Mouse (Mus musculus): ENCODE measurements around the gene Fiz1.
A peak's percentile ranks its signal among the peaks of the same experiment; 100 is the strongest.

Fiz1 gene

GRCm38 (mm10) chr7:4996934-4997333 is 17.6 kb downstream of the Fiz1 start:
- no peak for DNase-seq (ENCODE audit: low spot score)

- DNase-seq (ENCODE audit: low spot score): peak; percentile 87
Measured at GRCm38 (mm10) chr7:4996003-4996895, 18.2 kb downstream of the Fiz1 start, which contains the start of gene Zfp579. Zfp579 (minus strand) TSS chr7:4996158.

- DNase-seq (ENCODE audit: low spot score): no peak
Measured at GRCm38 (mm10) chr7:4995268-4996002, 19.1 kb downstream of the Fiz1 start.

GRCm38 (mm10) chr7:4993999-4994788 is 20.3 kb downstream of the Fiz1 start:
- no peak for DNase-seq (ENCODE audit: low spot score)

GRCm38 (mm10) chr7:4993347-4993998 is 21.0 kb downstream of the Fiz1 start:
- no peak for DNase-seq (ENCODE audit: low spot score)

GRCm38 (mm10) chr7:4988250-4988649 is 26.2 kb downstream of the Fiz1 start:
- DNase-seq (ENCODE audit: low spot score): no peak

GRCm38 (mm10) chr7:4976832-4977231 is 37.7 kb downstream of the Fiz1 start:
- DNase-seq (ENCODE audit: low spot score): no peak

- no peak for DNase-seq (ENCODE audit: low spot score)
Measured at GRCm38 (mm10) chr7:4975455-4975854, 39.0 kb downstream of the Fiz1 start.

GRCm38 (mm10) chr7:4972321-4973047 is 42.0 kb downstream of the Fiz1 start:
- no peak for DNase-seq (ENCODE audit: low spot score)

- no peak for DNase-seq (ENCODE audit: low spot score)
Measured at GRCm38 (mm10) chr7:4971710-4972109, 42.8 kb downstream of the Fiz1 start.

GRCm38 (mm10) chr7:4971068-4971467 is 43.4 kb downstream of the Fiz1 start, which contains the start of gene Sbk3:
Sbk3 (minus strand) TSS chr7:4971168.
- DNase-seq (ENCODE audit: low spot score): no peak

- DNase-seq (ENCODE audit: low spot score): no peak
Measured at GRCm38 (mm10) chr7:4964988-4965387, 49.5 kb downstream of the Fiz1 start.

- DNase-seq (ENCODE audit: low spot score): peak; percentile 33
Measured at GRCm38 (mm10) chr7:4964272-4964671, 50.2 kb downstream of the Fiz1 start, which contains the start of gene Sbk2. Sbk2 (minus strand) TSS chr7:4964406.

- no peak for DNase-seq (ENCODE audit: low spot score)
Measured at GRCm38 (mm10) chr7:4963527-4963926, 51.0 kb downstream of the Fiz1 start.

GRCm38 (mm10) chr7:4957361-4957760 is 57.1 kb downstream of the Fiz1 start:
- no peak for DNase-seq (ENCODE audit: low spot score)
